Mouse (Mus musculus) activated CD4-positive, CD25-positive, alpha-beta regulatory T cell, adult 4 months (primary cell): ENCODE results near the gene Tmem191c. TPM values are rescaled to one million over a fixed set of nuclear protein-coding genes. Genes with fewer than 3 reads are reported as not detected.

ENCODE experiments used
- ATAC-seq: one replicate; pipeline ENCODE4 v1.8.0; 2017
- polyA plus RNA-seq, 2 experiments: library from polyadenylated mRNA; unstranded; fragments of 100-300 nt; shearing (Covaris generic); gene quantifications; one replicate each; pipeline ENCODE4 v1.2.1; 2017

Tmem191c gene
- polyA plus RNA-seq, 2 experiments from 2014 or later, result 30.6 to 32.6 TPM

GRCm38 (mm10) chr16:17331855-17332254 is 56.0 kb downstream of the Tmem191c start:
- ATAC-seq, result no peak

Other genes starting within 250 kb of the Tmem191c start
- 1 to 10 TPM; 3.2 to 3.8 TPM for gene Ypel1, start 206.4 kb upstream of the Tmem191c start, polyA plus RNA-seq
- gene Ppil2, start 164.8 kb upstream of the Tmem191c start, polyA plus RNA-seq, result 100 to 1,000 TPM; 166 to 209 TPM
- gene 2610318N02Rik, start 150.9 kb upstream of the Tmem191c start, polyA plus RNA-seq, result 10 to 100 TPM; 10.7 to 11.1 TPM
- 10 to 100 TPM; 27.8 to 50.4 TPM for gene Sdf2l1, start 143.7 kb upstream of the Tmem191c start, polyA plus RNA-seq
- 1 to 10 TPM; 7.0 to 8.2 TPM for gene Ydjc, start 131.5 kb upstream of the Tmem191c start, polyA plus RNA-seq
- gene Ccdc116, start 128.8 kb upstream of the Tmem191c start, polyA plus RNA-seq, result under 1 TPM; 0.24 to 0.54 TPM
- gene Ube2l3, start 73.4 kb upstream of the Tmem191c start, polyA plus RNA-seq, result 100 to 1,000 TPM; 300 to 366 TPM
- not detected for gene Rimbp3, start 67.5 kb upstream of the Tmem191c start, polyA plus RNA-seq
- 1 to 10 TPM in 1 of 2 experiments, under 1 TPM in 1; 0.83 to 1.1 TPM for gene Hic2, start 42.5 kb upstream of the Tmem191c start, polyA plus RNA-seq
- under 1 TPM; 0.22 to 0.53 TPM for gene Serpind1, start 55.3 kb downstream of the Tmem191c start, polyA plus RNA-seq
- gene Snap29, start 129.9 kb downstream of the Tmem191c start, polyA plus RNA-seq, result 10 to 100 TPM in 1 of 2 experiments, 1 to 10 TPM in 1; 8.3 to 16.7 TPM
- gene Pi4ka, start 130.2 kb downstream of the Tmem191c start, polyA plus RNA-seq, result 10 to 100 TPM; 42.5 to 51.8 TPM
- gene Crkl, start 175.9 kb downstream of the Tmem191c start, polyA plus RNA-seq, result 10 to 100 TPM; 16.6 to 21.2 TPM
- not detected for gene Aifm3, start 213.5 kb downstream of the Tmem191c start, polyA plus RNA-seq
- gene Lztr1, start 232.6 kb downstream of the Tmem191c start, polyA plus RNA-seq, result 10 to 100 TPM; 41.0 to 47.1 TPM